Mouse (Mus musculus) lung, postnatal 0 days (tissue): ENCODE results near the gene Nmrk2. TPM values are rescaled to one million over a fixed set of nuclear protein-coding genes. Genes with fewer than 3 reads are reported as not detected.

Source experiments
- ATAC-seq: fragments of 200-750 bp; cut with Nextera tagmentation; 2 replicates; pipeline ENCODE4 v1.8.0; 2017; ENCODE audit warnings: moderate library complexity
- DNase-seq: peaks from one replicate; pipeline ENCODE4 v3.0.0-alpha.2; 2016; ENCODE audit warnings: low spot score
- H3K27ac ChIP-seq: fragments of 300-500 bp; sonication (generic); 2 replicates; pipeline ENCODE4 v1.5.1; 2014; ENCODE audit warnings: antibody characterized with exemption, mild to moderate bottlenecking, low read length, mixed read lengths
- H3K27me3 ChIP-seq: fragments of 300-500 bp; sonication (generic); replicated peaks from 2 replicates; pipeline ENCODE4 v1.6.1; 2014; ENCODE audit warnings: low read length, mixed read lengths; ENCODE audit not compliant: insufficient read depth
- H3K36me3 ChIP-seq: fragments of 300-500 bp; sonication (generic); 2 replicates; pipeline ENCODE4 v1.6.1; 2014; ENCODE audit warnings: low read length, mixed read lengths; ENCODE audit not compliant: insufficient read depth
- H3K4me1 ChIP-seq: fragments of 300-500 bp; sonication (generic); 2 replicates; pipeline ENCODE4 v1.6.1; 2014; ENCODE audit warnings: antibody characterized with exemption, low read depth, low read length, mixed read lengths; ENCODE audit not compliant: insufficient read depth
- H3K4me2 ChIP-seq: fragments of 300-500 bp; sonication (generic); replicated peaks from 2 replicates; pipeline ENCODE4 v1.6.1; 2014; ENCODE audit warnings: low read depth, mild to moderate bottlenecking, low read length, moderate library complexity, mixed read lengths
- H3K4me3 ChIP-seq: fragments of 300-500 bp; sonication (generic); 2 replicates; pipeline ENCODE4 v1.5.1; 2014; ENCODE audit warnings: low read depth, low read length
- H3K9ac ChIP-seq: fragments of 300-500 bp; sonication (generic); replicated peaks from 2 replicates; pipeline ENCODE4 v1.6.1; 2014; ENCODE audit warnings: low read depth, mild to moderate bottlenecking
- H3K9me3 ChIP-seq: fragments of 300-500 bp; sonication (generic); 2 replicates; pipeline ENCODE4 v1.6.1; 2016; ENCODE audit warnings: low read length, mixed read lengths
- CTCF ChIP-seq: IDR thresholded peaks from 2 replicates; pipeline ENCODE4 v1.5.1; 2016; ENCODE audit warnings: antibody characterized with exemption, mild to moderate bottlenecking
- EP300 ChIP-seq: IDR thresholded peaks from 2 replicates; pipeline ENCODE4 v1.6.1; 2016; ENCODE audit warnings: antibody characterized with exemption, mild to moderate bottlenecking, control low read depth
- WGBS: fragments of 180-500 bp; shearing (Covaris S2); extraction: QIAGEN DNeasy Blood & Tissue Kit; methylation state at CpG from one replicate; pipeline ENCODE4 v1.1.7; 2014; 5-methylcytosine and 5-hydroxymethylcytosine counted together
- polyA plus RNA-seq: library from polyadenylated mRNA; unstranded; fragments of >200 nt; fragmentation: Nextera tagmentation; extraction: Ambion mirVana; gene quantifications from 2 replicates; pipeline ENCODE4 v1.2.1, GENCODE M21; 2015

Nmrk2 gene
- polyA plus RNA-seq, 1 experiment from 2014 or later = 0.92 TPM

DNA sequence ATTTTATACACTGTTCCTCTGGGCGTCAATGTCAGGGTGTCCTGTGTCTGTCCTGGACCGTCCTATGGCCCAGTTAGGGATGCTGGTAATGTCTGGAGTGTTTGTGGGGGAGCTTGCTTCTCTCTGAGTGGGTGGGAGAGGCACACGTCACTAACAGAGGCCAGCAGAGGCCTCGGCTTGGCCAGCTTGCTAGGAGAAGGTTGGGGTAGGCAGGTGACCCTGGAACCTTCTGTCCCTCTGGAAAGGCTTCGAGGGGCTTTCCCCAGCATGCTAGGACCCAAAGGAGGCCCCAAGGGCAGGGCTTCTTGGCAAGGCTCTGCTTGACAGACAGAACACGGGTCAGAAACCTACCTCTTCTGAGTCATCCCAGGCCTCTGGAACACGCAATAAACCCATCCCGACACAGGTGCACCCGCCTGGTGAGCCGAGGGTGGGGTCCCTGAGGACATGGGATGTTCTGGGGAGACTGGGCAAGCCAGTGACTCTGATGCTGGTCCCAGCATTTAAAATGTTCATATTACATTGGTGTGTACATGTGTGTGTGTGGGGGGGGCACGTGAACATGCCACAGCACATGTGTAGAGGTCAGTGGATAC, 5.3 kb downstream of the Nmrk2 start:
- Histone ChIP-seq H3K27me3 (peaks cover 9% of the 10 kb centered on the region; the same call in 1 of the 2 replicates), H3K27ac (no peak overlapping the region), H3K9ac (no peak overlapping the region), H3K9me3 (no peaks in the 10 kb centered on the region), H3K4me3 (no peak overlapping the region), H3K4me2 (no peak overlapping the region), H3K36me3 (no peaks in the 10 kb centered on the region), H3K4me1 (peaks cover 7% of the 10 kb centered on the region; the same call in 1 of the 2 replicates)
- TF ChIP-seq EP300 = no peak
- TF ChIP-seq CTCF = no peak
- ATAC-seq (no peak), DNase-seq (no peak)
- 54% methylated on average over 11 of the region's 11 CpGs for WGBS

GRCm38 (mm10) chr10:81195300-81195699, 6.6 kb downstream of the Nmrk2 start:
- DNase-seq = no peak
- Histone ChIP-seq H3K9ac (no peak overlapping the region), H3K36me3 (0 out of 2 replicates have a peak, but pooled peaks cover 2% of the 10 kb centered on the region), H3K4me3 (no peak overlapping the region), H3K4me2 (no peak overlapping the region), H3K4me1 (peaks cover 9% of the 10 kb centered on the region; the same call in 1 of the 2 replicates), H3K27me3 (peaks cover 9% of the 10 kb centered on the region; the same call in 1 of the 2 replicates), H3K9me3 (no peaks in the 10 kb centered on the region), H3K27ac (no peak overlapping the region)
- WGBS = 47% methylated on average over 4 of the region's 4 CpGs
- no peak for ATAC-seq
- TF ChIP-seq CTCF = no peak
- no peak for TF ChIP-seq EP300

- Histone ChIP-seq H3K9ac (no peak overlapping the region; the same call in 1 of the 2 replicates), H3K4me2 (peak overlapping the region; percentile 30), H3K9me3 (no peaks in the 10 kb centered on the region), H3K27ac (no peak overlapping the region), H3K4me3 (no peak overlapping the region), H3K4me1 (peaks cover 9% of the 10 kb centered on the region; the same call in 1 of the 2 replicates), H3K27me3 (peaks cover 9% of the 10 kb centered on the region; the same call in 1 of the 2 replicates), H3K36me3 (0 out of 2 replicates have a peak, but pooled peaks cover 8% of the 10 kb centered on the region)
- ATAC-seq = 0 out of 2 replicates have a peak, but pooled peaks have one; percentile 5
- TF ChIP-seq CTCF = no peak
- no peak for TF ChIP-seq EP300
- WGBS = 12% methylated on average over 37 of the region's 37 CpGs
- DNase-seq = peak; percentile 41
Observed at GRCm38 (mm10) chr10:81193991-81194774, 7.7 kb downstream of the Nmrk2 start.

DNA sequence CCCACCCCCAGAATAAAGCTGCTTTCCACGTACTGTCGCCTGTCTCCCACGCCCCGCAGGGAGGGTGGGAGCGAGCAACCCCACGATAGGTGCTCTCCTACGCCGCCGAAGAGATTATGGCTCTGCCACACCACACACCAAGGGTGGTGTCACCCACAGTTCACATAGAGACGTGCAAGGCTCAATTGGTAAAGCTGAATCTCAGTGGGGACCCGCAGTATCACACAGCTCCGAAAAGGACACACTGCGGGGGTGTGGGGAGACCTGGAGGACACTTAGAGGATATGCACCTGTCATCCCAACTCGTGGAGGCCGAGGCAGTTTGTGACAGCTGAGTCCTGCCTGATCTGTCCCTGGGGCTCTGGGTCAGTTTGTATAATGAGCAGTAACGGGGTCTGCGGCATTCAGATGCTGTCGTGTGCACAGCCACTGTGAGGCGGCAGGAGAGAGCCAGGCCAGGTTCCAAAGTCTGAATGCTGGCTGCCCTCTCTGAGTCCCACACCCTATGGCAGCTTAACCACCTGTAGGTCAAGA, 8.8 kb downstream of the Nmrk2 start:
- Histone ChIP-seq H3K9me3 (no peaks in the 10 kb centered on the region), H3K36me3 (peaks cover 13% of the 10 kb centered on the region; the same call in 1 of the 2 replicates), H3K27me3 (peaks cover 9% of the 10 kb centered on the region; the same call in 1 of the 2 replicates), H3K4me1 (peaks cover 9% of the 10 kb centered on the region; the same call in 1 of the 2 replicates), H3K27ac (peak overlapping the region; percentile 86; the same call in 1 of the 2 replicates), H3K9ac (no peak overlapping the region), H3K4me3 (peak overlapping the region; percentile 60), H3K4me2 (peak overlapping the region; percentile 85)
- DNase-seq (no peak), ATAC-seq (no peak)
- WGBS = 4% methylated on average over 19 of the region's 19 CpGs
- no peak for TF ChIP-seq EP300
- no peak for TF ChIP-seq CTCF

DNA sequence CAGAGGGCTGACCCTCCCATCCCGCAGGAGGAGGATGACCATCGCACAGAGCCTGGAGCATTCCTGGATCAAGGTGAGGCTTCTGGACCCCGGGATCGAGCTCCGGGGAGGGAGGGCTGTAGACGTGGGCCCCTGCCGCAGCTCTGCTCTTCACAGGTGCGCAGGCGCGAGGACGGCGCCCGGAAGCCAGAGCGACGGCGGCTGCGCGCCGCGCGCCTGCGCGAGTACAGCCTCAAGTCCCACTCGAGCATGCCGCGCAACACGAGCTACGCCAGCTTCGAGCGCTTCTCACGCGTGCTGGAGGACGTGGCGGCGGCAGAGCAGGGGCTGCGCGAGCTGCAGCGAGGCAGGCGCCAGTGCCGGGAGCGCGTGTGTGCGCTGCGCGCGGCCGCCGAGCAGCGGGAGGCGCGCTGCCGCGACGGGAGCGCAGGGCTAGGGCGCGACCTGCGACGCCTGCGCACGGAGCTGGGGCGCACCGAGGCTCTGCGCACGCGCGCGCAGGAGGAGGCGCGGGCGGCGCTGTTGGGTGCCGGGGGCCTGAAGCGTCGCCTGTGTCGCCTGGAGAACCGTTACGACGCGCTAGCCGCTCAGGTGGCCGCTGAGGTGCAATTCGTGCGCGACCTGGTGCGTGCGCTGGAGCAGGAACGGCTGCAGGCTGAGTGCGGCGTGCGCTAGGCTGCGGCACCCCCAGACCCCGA, 9.4 kb downstream of the Nmrk2 start:
- Histone ChIP-seq H3K9me3 (no peaks in the 10 kb centered on the region), H3K4me2 (peak overlapping the region; percentile 85), H3K27me3 (peaks cover 9% of the 10 kb centered on the region; the same call in 1 of the 2 replicates), H3K27ac (peak overlapping the region; percentile 86), H3K4me1 (peaks cover 9% of the 10 kb centered on the region; the same call in 1 of the 2 replicates), H3K36me3 (peaks cover 13% of the 10 kb centered on the region; the same call in 1 of the 2 replicates), H3K4me3 (peak overlapping the region; percentile 60), H3K9ac (peak overlapping the region; percentile 26; the same call in 1 of the 2 replicates)
- DNase-seq (peak; percentile 91), ATAC-seq (peak; percentile 88)
- TF ChIP-seq CTCF = peak; percentile 36
- no peak for TF ChIP-seq EP300
- WGBS = 1% methylated on average over 85 of the region's 93 CpGs
